Mouse (Mus musculus): ENCODE results near the gene Kptn. TPM values are rescaled to one million over a fixed set of nuclear protein-coding genes. Genes with fewer than 3 reads are reported as not detected.

Kptn gene
- total RNA-seq (2023): 10 to 100 TPM; 41.3 to 44.7 TPM

DNA sequence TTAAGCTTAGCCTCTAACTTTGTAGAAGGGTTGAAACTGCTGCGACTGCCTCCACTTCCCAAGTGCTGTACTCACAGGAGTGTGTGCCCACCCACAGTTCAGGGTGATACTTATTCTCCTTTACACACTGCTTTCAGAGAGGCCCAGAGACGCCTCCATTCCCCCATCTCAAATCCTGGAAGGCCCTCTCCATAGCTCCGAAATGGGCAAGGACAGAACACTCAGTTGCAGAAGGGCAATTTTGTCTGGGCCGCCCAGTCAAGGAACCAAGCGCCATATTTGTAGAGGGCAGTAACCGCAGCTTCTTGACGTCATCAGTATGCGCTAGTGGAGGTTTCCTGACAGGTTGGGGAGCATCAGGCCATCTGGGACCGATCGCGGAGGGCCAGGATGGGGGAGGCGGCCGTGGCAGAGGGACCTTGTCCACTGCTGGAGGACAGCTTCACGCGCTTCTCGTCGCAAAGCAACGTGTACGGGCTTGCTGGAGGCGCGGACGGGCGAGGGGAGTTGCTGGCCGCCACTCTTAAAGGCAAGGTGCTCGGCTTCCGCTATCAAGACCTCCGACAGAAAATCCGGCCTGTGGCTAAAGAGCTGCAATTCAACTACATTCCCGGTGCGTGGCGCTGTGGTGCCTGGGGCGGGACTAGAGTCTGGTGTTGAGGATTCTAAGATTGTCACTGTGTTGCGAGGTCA is at the start of gene Kptn:
Gene Kptn, plus strand, starts transcription at position 327 of the 693 bp plus-strand sequence.

GRCm38 (mm10) chr7:16098021-16099017 is 21.4 kb upstream of the Kptn start, which contains the start of gene Napa:
Gene Napa, plus strand, starts transcription at chr7:16098458.

DNA sequence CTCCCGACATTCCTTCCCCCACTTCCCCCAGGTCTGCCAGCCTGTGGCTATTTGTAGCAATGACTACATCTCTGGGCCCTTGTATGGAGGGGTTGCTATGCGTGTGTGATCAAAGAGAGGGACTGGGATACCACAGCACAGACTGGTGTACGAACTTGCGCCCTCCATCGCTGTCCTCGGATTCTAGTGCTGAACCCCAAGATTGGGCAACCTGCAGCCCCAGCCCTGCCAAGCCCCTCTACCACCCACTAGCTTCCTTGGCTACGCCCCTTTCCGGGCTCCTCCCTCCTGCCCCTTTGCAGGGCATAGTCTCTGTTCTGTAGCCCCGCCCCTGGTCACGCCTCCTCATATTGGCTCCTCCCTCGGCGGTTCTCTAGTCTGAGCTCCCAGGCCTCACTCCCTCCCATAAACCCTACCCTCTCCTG is 9.7 kb downstream of the Kptn start, which contains the start of gene Slc8a2:
Gene Slc8a2, plus strand, starts transcription at position 406 of the 425 bp plus-strand sequence.

DNA sequence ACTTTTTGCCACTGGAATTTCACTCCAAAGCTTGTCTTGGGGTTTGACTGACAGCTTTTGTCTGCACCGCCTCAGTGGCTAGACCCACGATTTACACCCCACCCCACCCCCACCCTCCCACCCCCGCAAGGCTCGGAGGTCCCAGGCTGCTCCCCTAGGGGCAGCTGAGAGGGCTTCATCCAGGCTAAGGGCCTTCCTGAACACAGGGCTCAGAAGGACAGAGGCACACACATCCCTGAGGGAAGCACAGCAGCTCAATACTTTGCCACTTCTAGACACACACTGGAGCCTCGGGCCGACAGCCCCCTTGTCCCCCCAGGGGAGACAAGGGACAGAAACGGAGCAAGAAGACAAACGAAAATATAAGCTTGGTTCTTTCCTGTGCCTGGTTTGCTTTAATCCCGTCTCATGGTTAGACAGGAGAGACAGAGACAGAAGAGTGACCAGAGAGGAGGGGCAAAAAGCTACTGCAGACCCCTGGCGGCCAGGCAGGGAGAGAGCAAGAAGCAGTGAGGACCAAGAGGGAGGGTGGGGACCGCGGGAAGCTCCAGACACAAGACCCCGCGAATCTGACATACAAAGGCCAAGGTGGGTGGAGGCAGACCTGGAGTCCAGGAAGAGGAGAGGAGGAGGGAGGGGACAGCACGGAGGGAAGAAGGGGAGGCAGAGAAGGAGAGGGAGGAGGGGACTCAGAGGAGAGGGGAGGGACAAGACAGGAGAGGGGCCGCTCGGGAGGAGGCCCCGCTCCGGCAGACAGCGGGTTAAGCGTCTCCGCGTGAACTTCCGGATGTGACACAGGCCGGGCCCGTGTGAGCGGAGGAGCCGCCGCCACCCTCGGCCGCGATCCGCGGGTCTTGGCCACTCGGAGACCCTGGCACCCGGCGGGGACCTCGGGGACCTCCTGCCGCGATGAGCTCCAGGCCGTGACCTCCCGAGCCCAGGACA is 55.2 kb downstream of the Kptn start, which contains the start of gene Meis3:
Gene Meis3, plus strand, starts transcription at position 494 of the 945 bp plus-strand sequence.

Other genes starting within 250 kb of the Kptn start
- not detected for gene Crx, start 239.9 kb upstream of the Kptn start, total RNA-seq (2023)
- not detected for gene Crxos, start 237.3 kb upstream of the Kptn start, total RNA-seq (2023)
- gene Selenow, start 197.5 kb upstream of the Kptn start, total RNA-seq (2023): 100 to 1,000 TPM; 212 to 218 TPM
- 100 to 1,000 TPM; 486 to 516 TPM for gene Nop53, start 173.8 kb upstream of the Kptn start, total RNA-seq (2023)
- gene Ehd2, start 152.3 kb upstream of the Kptn start, total RNA-seq (2023): under 1 TPM; 0.55 to 0.89 TPM
- 10 to 100 TPM; 63.1 to 69.6 TPM for gene Bicra, start 72.0 kb upstream of the Kptn start, total RNA-seq (2023)
- not detected for gene Zfp541, start 58.1 kb upstream of the Kptn start, total RNA-seq (2023)
- gene Napa, start 21.4 kb upstream of the Kptn start, total RNA-seq (2023): 100 to 1,000 TPM; 213 to 236 TPM
- gene Slc8a2, start 9.9 kb downstream of the Kptn start, total RNA-seq (2023): under 1 TPM; 0.09 TPM
- 10 to 100 TPM; 44.6 to 58.0 TPM for gene Meis3, start 55.2 kb downstream of the Kptn start, total RNA-seq (2023)
- 10 to 100 TPM; 28.8 to 32.0 TPM for gene Dhx34, start 102.1 kb downstream of the Kptn start, total RNA-seq (2023)
- gene C5ar2, start 124.3 kb downstream of the Kptn start, total RNA-seq (2023): under 1 TPM; 0.26 to 0.47 TPM
- under 1 TPM in 1 of 2 experiments, not detected in 1; 0.30 TPM for gene C5ar1, start 139.6 kb downstream of the Kptn start, total RNA-seq (2023)
- 10 to 100 TPM; 23.9 to 31.5 TPM for gene Inafm1, start 153.7 kb downstream of the Kptn start, total RNA-seq (2023)
- gene Ccdc9, start 166.9 kb downstream of the Kptn start, total RNA-seq (2023): 100 to 1,000 TPM; 233 to 246 TPM
- 10 to 100 TPM; 29.4 to 34.5 TPM for gene Bbc3, start 188.5 kb downstream of the Kptn start, total RNA-seq (2023)